Mouse (Mus musculus) right cerebral cortex, postnatal 14 days (tissue): ENCODE data around the gene Flot2.

Source experiments
- DNase-seq: peaks from one replicate; pipeline ENCODE4 v3.0.0; 2022

Gene Flot2

DNA sequence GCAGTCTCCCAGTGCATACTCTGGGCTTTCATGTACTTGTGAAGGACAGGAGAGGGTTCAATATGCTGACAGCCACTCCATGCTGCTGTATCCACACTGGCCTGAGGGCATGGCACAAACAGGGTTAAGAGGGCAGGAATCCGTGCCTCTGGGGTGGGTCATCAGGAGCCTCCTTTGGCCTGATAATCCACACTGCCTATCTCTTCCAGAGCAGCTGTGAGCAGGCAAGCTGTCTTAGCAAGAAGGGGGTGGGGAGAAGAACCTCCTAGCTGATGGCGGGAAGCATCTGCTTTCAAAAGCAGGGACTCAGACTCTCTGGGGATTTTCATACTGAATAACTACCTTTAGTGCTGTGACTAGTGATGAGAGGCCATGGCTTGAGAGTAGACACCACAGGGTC, 28.2 kb downstream of the Flot2 start:
- no peak for DNase-seq

DNA sequence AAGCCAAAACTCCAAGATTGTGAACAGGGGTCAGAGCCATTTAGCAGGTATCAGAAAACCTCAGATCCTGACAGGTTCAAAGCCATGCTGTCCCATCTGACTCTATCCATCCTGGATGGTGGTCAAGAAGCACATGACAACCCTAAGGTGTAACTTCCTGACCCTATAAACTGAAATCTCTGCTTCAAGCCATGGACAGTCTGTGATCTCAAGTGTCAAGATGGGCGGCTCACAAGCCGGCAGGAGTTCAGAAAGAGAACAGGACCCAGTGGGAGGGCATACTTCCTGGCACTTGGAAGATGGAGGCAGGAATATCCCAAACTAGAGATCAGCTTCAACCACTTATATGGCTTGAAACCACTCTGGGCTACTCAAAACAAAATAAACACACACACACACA, 28.9 kb downstream of the Flot2 start:
- DNase-seq: no peak

DNA sequence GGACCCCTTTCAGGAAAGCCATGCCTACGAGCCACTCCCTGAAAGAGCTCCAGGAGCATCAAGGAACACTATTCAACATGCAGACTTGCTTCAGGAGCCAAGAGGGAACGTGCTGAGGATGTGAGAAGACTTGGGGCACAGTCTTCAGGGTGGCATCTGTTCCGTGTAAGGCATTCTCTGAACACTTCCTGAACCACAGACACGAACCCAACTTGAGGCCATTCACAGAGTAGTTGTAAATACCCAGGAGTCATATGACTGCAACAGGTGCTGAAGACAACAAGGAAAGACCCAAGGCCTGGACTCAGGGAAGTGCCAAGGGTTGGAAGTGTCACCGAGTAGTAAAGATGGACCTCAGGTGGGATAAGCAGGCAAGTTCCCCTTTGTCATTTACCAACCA, 29.8 kb downstream of the Flot2 start:
- DNase-seq: no peak

DNA sequence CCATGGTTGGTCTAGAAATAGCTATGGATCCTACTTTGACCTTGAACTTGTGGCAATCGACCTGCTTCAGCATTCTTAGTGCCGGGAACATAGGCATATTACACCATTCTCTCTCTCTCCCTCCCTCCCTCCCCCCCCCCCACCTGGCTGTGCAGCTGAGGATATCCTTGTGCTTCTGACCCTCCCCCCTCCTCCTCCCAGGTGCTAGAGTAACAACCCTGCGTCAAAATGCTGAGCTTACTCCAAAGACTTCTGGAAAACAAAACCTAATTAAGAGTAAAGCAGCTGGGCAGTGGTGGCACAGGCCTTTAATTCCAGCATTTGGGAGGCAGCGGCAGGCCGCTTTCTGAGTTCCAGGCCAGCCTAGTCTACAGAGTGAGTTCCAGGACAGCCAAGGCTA, 31.4 kb downstream of the Flot2 start:
- DNase-seq: no peak

DNA sequence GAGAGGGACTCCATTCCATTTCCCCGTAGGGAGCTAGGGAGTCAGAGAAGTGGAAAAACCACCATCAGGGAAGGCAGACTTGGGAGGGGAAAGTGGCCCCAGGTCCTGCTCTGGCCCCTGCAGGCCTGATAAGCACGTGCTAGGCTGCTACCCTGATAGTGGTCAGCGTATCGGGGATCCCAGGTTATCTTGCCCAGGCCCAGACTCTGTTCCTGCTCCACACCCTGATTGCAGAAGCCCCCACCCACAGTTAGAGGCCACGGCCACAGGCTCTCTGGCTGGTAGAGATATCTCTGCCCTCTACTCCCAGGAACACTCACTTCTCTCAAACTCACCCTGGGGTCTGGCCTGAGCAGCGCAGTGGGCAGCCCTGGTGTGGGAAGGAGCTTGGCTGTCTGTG, 31.9 kb downstream of the Flot2 start:
- DNase-seq: no peak

DNA sequence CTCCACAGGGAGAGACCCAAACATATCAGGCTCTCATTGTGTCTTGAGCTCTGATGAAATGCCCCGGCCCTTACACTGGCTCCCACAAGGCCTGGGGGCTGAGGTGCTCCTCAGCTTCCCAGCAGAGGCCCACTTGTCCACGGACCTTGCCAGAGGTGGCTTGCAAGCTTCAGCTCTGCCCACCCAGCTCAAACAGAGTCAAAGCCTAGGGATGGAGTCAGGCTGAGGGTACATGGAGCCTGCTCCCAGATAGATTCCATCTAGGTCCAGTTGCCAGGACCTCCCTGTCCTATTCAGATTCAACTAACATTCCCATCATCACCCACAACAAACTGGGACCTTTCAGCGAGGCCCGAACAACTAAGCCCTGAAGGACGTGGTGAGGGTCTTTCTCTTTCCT, 34.2 kb downstream of the Flot2 start:
- DNase-seq: no peak

DNA sequence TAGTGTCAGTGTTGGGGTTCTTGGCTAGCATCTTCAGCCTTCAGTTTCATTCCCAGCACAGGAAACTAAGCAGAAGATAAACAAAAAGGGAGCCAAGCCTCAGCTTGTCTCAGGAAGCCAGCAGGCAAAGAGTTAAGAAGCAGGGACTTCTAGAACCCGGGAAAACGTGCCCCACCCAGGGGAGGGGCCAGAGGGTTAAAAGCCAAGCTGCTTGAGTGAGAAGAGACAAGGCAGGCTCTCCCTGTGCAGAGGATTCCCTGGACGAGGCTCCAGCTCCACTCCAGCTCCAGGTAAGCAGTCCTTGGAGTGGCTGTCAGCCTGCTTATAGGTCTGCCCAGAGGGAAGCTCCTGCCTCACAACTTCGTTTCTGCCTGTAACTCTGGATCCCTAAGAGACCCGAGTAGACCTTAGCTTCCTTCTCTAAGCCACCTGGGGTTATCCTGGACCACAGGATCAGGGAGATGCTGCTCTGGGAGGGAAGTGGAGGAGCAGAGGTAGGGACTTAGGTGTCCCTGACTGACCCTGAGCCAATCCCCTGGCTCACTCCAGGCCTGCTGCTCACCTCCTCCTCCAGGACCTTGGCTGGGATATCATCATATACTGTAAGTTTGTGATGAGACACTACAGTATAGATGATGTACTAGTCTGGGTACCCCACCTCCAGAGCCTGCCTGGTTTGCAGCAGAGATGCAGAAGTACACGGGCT, 34.8 kb downstream of the Flot2 start:
- no peak for DNase-seq

DNA sequence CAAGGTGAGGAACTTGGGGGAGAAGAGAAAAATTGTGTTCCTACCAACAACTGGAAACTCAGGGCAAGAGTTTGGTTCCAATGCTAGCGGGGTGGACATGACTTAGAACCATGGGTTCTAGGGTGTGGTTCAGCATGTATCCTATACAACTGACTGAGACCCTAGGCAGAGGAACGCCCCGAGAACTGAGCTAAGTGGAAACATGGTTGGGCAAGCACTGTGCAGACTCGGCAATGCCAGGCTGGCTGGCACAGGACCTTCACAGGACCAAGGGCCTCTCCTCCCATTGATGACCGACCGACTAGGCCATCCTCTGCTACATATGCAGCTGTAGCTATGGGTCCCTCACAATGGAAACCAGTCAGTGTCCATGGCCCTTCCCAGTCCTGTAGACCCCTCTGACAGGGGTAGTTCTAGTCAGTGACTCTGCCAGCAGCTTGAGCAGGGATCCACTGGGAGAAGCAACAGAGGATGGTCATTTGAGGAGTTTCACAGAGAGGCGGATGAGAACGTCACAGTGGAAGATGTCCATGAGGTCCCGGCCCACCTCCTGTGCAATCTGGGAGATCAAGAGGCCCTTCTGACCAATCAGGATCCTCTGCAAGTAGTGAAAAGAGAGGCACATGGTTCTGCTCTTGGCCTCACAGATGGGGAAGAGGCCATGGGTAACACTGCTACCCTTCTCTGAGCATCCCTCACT, 36.0 kb downstream of the Flot2 start:
- DNase-seq: no peak

DNA sequence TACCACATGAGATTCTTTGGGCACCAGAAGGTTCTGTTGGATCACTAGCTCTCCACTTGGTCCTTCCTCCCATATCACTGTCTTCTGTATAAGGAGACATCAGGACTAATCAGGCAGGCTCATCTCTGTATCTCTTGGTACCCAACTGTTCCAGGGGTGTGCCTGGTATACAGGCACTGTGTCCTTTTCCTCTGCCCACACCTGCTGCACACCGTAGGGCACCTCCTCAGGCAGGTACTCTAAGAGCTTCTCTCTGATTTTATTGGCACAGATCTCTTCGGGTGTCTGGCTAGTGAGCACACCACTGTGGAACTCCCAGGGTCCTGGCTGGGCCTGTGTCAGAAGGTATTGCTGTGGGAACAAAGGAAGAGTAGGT, 36.5 kb downstream of the Flot2 start:
- DNase-seq: no peak

DNA sequence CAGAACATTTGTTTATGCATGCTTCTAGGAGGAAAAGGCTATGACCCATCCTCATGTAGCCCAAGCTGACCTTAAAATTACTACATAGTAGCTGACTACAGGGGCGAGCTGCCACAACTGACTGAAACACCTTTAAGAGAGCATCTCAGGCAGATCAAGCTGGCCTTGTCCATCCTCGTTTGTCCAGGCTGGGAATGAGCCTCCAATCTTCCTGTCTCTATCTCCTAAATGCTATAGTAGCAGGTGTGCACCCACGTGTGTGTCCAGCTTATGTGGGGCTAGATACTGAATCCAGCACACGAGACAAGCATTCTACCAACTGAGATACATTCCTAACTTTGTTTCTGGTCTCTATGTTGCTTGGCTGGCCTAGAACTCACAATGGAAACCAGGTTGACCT, 36.9 kb downstream of the Flot2 start:
- no peak for DNase-seq

DNA sequence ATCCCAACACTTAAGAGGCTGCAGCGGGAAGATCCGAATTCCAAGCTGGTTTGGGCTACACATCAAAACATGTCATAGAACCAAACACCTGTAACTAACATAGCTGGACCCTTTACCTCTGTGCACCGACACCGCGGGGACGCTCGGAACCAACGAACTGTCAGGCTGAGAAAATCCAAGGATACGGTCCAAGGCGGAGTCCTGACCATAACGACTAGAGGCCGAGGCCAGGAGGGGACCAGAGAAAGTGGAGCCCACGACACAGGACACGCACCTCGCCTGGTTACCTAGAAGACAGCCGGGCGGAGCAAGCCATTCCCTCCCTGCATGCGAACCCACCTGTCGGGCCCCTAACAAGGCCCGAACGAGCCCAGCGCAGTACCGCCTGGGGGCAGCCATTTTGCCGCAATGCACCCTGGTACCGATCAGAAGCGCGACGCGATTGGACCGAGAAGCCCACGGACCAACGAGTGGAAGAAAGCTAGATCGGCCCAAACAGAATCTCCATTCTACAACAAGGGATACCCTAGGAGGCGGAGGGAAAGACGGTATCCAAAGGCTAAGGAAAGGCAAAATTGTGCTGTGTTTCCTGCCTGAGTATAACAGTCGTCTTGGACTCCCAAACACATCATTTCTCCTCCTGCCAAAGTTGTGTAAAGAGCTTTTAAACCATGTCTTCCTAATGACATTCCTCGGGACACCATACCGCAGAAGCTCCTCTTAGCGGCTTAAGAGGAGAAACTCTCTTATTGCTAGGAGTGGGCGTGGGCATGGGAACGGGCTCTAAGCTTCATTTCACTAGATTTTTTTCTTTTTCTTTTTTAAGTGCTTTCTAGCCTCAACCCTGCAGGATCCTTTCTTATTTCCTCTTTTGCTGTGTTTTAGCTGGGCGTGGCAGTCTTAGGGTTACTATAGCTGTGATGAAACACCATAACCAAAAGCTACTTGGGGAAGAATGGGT, 42.5 kb downstream of the Flot2 start, which contains the start of gene Eral1:
TSS of gene Eral1 (minus strand) at position 423 of the 961 bp plus-strand sequence.
- peak; percentile 78 for DNase-seq

DNA sequence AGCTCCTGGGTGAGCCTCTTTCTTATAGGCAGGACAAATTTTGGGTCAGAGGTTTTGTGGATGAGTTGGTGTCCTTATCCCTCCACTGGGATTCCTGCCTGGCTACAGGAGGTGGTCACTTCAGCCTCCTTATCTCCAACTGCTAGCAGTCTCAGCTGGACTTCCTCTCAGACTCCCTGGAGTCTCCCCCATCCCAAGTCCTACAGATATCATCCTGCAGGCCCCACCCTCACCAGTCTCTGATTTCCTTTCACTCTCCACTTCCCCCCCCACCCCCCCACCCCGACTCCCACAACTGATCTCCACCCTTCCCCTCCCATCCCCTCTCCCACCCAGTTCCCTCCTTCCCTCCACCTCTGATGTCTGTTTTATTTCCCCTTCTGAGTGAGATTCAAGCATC, 45.9 kb downstream of the Flot2 start:
- DNase-seq: no peak

DNA sequence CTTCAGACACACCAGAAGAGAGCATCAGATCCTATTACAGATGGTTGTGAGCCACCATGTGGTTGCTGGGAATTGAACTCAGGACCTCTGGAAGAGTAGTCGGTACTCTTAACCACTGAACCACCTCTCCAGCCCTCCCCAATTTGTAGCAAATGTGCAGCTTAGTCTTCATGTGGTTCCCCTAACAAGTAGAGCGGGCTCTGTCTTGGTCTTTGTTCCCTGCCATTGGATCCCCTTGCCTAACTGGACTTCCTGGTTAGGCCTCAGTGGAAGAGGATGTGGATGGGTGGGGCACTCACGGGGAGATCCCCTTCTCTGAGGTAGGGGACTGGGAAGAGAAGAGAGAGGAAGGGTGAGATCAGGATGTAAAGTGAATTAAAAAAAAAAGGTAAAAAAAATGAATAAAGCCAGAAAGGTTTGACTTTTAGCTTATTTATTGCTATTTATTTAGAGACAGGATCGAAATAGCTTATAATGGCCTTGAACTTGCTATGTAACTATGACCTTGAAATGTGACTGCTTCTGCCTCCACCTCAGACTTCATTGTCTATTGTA, 49.3 kb downstream of the Flot2 start:
- no peak for DNase-seq

DNA sequence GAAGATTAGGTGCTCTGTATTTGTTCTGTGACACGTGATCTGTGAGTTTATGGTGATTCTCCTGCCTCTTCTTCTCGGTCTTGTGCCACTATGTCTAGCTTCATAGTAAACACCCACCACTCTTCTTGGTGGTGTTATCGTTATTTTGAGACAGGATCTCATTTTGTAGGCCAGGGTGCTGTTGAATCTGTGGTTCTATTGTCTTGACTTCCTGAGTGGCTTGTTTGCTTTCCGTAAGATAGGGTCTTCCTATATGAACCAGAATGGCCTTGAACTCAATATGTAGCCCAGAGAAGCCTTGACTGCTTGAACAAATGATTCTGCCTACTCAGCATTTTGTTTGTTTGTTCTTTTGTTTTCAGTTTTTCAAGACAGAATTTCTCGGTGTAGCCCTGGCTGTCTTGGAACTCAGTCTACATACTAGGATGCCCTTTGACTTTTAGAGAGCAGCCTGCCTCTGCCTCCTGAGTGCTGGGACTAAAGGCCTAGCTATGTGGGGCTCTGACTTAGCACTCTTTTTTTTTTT, 50.1 kb downstream of the Flot2 start:
- no peak for DNase-seq

DNA sequence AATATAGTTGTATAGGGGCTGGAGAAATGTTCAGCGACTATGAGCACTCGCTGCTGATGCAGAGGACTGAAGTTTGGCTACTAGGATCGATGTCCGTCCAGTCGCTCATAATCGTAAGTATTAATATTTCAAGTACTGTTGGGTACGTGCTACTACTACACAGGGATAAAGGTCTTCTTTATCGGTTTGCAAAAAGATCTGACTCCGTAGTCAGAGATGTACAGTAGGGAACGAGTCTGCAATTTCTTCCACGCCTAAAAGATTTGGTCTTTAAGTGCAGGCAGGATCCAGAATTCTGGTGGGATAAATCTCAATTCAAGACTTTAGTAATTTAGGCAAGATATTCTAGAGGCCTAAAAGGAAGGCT, 56.4 kb downstream of the Flot2 start:
- no peak for DNase-seq

DNA sequence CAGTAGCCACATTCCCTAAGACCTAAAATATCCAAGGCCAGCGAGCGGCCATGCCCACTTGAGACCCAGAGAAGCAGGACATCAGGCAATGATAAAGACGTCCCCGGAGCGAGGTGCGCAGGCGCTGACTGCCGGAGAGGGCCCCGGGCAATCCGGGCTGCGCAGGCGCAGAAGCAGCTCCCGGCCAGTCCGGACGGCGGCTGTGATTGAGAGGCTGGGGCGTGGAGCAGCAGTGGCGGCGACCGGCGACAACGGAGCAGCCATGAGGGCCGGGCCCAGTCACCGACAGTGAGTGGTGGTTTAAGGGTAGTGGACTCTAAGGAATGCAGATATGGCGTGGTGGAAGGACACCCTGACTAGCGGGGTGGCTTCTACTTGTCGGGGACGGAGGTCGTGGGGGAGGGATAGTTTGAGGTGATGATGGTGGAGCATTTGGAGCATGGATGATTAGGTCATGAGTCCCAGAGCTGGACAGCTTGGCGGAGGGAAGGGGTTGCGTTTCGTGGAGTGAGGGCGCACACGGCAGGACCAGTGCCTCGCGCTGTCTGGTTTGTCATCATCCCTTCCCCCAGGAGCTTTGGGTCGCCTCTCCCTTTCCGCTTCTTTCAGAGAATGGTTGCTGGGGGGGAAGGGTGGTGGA, 56.9 kb downstream of the Flot2 start, which contains the start of gene Fam222b:
TSS of gene Fam222b (plus strand) at position 157 of the 640 bp plus-strand sequence.
- DNase-seq: peak; percentile 93

DNA sequence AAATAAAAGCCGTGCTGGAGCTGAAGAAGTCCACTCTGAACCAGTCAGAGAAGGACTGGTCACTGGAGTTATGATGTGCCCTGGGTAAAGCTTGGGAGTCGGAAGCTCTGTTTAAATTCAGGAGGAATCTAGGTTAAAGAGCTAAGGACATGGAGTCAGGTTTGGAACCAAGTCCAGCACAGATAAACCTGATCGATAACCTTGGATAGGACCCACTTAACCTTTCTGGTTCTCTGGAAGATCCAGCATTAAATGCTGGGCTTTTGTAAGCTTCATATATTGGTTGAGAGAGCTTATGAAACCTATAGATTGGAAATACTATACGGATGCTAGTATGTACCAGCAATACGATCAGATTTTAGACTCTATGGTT, 57.4 kb downstream of the Flot2 start:
- no peak for DNase-seq

DNA sequence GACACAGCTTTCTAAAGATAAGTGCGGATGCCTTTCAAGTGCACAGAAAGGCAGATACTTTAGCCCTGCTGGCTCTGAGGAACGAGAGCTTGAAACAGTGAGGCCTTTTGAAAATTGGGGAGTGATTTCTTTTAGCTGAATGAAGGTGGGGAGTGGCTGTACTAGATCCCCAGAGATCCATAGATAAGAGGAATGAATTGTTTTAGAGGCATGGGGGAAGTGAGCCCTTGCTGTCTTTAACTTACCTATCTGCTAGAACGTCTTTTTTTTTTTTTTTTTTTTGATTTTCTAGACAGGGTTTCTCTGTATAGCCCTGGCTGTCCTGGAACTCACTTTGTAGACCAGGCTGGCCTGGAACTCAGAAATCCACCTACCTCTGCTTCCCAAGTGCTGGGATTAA, 59.3 kb downstream of the Flot2 start:
- no peak for DNase-seq

DNA sequence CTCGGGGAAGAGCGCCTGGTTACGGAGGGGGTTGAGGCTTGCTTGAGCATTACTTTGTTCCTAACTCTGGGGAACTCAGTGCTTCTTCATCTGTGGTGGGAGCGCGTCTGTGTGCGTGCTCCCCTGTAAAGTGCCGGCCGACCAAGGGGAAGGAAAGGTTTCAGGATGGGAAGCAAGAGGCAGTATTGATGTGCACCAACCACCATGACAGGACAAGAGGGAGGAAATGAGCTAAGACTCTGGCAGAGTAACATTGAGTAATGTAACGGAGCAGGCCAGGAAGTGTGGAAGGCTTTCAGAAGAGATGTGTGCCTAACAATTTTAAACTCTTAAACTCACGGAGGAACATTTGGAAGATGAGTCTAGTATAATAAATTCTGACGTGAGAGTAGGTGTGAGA, 63.0 kb downstream of the Flot2 start:
- no peak for DNase-seq

DNA sequence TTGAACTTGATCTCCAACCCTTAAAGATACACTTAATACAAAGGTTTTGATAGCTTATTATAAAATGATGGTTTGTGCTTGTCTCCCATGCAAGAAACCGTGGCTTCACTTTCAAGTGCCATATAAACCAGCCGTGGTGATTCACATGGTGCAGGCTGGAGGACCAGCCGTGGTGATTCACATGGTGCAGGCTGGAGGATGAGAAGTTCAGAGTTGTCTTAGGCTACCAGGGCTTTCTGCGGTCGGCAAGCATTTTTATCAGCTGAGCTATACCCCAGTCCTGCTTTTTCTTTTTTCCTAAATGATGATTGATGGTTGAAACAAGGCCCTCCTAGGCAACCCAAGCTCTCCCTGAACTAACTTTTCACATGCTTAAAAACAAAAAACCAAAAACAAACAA, 64.4 kb downstream of the Flot2 start:
- DNase-seq: no peak

DNA sequence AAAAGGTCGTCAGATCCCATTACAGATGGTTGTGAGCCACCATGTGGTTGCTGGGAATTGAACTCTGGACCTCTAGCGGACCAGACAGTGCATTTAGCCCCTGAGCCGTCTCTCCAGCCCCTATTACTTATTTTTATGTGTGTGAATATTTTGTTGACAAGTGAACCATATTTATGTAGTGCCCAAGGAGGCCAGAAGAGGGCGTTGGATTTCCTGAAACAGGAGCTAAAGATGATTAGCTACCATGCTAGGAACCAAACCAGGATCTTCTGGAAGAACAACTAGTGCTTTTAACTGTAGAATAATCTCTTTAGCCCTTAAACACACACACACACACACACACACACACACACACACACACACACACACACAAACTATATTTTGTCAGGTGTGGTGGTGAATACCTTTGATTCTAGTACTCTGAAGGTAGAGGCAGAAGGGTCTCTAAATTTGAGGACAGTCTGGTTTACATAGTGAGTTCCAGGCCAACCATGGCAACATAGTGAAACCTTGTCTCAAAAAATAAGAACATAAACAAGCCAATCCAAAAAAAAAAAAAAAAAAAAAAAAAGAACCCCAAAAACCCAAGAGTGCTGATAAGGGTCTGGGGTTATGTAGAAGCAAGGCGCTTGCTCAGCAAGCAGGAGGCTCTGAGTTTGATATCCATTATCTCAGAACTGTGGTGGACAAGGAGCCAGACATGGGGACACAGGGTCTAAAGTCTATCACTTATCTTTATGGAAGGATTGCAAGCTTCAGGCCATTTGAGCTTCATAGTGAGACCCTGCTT, 65.4 kb downstream of the Flot2 start:
- no peak for DNase-seq

DNA sequence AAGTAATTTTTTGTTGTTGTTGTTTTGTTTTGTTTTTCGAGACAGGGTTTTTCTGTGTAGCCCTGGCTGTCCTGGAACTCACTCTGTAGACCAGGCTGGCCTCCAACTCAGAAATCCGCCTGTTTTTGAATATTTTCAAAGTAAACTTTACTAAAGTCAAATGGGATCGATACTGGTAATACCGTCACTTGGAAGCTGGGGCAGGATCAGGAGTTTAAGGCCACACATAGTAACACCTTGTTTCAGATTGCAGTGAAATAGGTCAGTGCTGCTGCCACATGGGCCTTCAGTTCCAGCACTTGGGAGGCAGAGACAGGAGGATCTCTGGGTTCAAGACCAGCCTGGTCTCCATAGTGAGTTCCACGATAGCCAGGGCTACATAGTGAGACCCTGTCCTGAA, 66.8 kb downstream of the Flot2 start:
- DNase-seq: no peak
